Mouse (Mus musculus) lung, embryonic 16.5 days (tissue): ENCODE data around the gene Ncam2. TPM values are rescaled to one million over a fixed set of nuclear protein-coding genes. Genes with fewer than 3 reads are reported as not detected.

Experiments used
- ATAC-seq: fragments of 200-750 bp; cut with Nextera tagmentation; 2 replicates; pipeline ENCODE4 v1.8.0; 2017; ENCODE audit warnings: low read depth, mild to moderate bottlenecking, moderate library complexity
- H3K27ac ChIP-seq: fragments of 300-500 bp; sonication (generic); 2 replicates; pipeline ENCODE4 v1.5.1; 2014; ENCODE audit warnings: mild to moderate bottlenecking, control low read depth, low read length
- H3K27me3 ChIP-seq: fragments of 300-500 bp; sonication (generic); 2 replicates; pipeline ENCODE4 v1.6.1; 2014; ENCODE audit warnings: low read depth, low read length, mixed read lengths; ENCODE audit not compliant: control insufficient read depth, insufficient read depth
- H3K36me3 ChIP-seq: fragments of 300-500 bp; sonication (generic); 2 replicates; pipeline ENCODE4 v1.6.1; 2014; ENCODE audit warnings: low read length; ENCODE audit not compliant: control insufficient read depth, insufficient read depth
- H3K4me1 ChIP-seq: fragments of 300-500 bp; sonication (generic); replicated peaks from 2 replicates; pipeline ENCODE4 v1.6.1; 2014; ENCODE audit warnings: low read length, mixed read lengths; ENCODE audit not compliant: control insufficient read depth, insufficient read depth
- H3K4me2 ChIP-seq: fragments of 300-500 bp; sonication (generic); 2 replicates; pipeline ENCODE4 v1.6.1; 2014; ENCODE audit warnings: low read depth, low read length, control low read depth
- H3K4me3 ChIP-seq: fragments of 300-500 bp; sonication (generic); 2 replicates; pipeline ENCODE4 v1.5.1; 2014; ENCODE audit warnings: mild to moderate bottlenecking, low read length, control low read depth
- H3K9ac ChIP-seq: fragments of 300-500 bp; sonication (generic); 2 replicates; pipeline ENCODE4 v1.6.1; 2014; ENCODE audit warnings: low read length, control low read depth
- H3K9me3 ChIP-seq: fragments of 300-500 bp; sonication (generic); 2 replicates; pipeline ENCODE4 v1.6.1; 2016; ENCODE audit warnings: low read length; ENCODE audit not compliant: control insufficient read depth
- WGBS: fragments of 180-500 bp; shearing (Covaris S2); extraction: QIAGEN DNeasy Blood & Tissue Kit; methylation state at CpG from one replicate; pipeline ENCODE4 v1.1.7; 2014; 5-methylcytosine and 5-hydroxymethylcytosine counted together
- polyA plus RNA-seq: library from polyadenylated mRNA; unstranded; fragments of >200 nt; fragmentation: Nextera tagmentation; extraction: Ambion mirVana; gene quantifications from 2 replicates; pipeline ENCODE4 v1.2.1, GENCODE M21; 2015

The Ncam2 gene
- polyA plus RNA-seq = 0.34 and 0.49 TPM in 2 replicates

GRCm38 (mm10) chr16:81200201-81201071, at the start of gene Ncam2:
Gene Ncam2 (plus strand): TSS chr16:81200697.
- Histone ChIP-seq H3K4me2 (peak within 1 kb of the TSS; percentile 98), H3K4me3 (peak within 1 kb of the TSS; percentile 65), H3K36me3 (no peaks in the 10 kb centered on the region), H3K27me3 (no peaks in the 10 kb centered on the region; the same call in 1 of the 2 replicates), H3K9ac (peak within 1 kb of the TSS; percentile 67), H3K27ac (no peak within 1 kb of the TSS), H3K4me1 (0 out of 2 replicates have a peak, but pooled peaks cover 3% of the 10 kb centered on the region), H3K9me3 (no peaks in the 10 kb centered on the region)
- ATAC-seq = peak; percentile 87
- WGBS = under 1% methylated on average over 39 of the region's 70 CpGs

- 66% methylated on average over 2 of the region's 2 CpGs for WGBS
- Histone ChIP-seq H3K4me3 (no peak overlapping the region), H3K27ac (no peak overlapping the region), H3K4me1 (no peaks in the 10 kb centered on the region), H3K9me3 (no peaks in the 10 kb centered on the region), H3K4me2 (no peak overlapping the region), H3K27me3 (no peaks in the 10 kb centered on the region), H3K9ac (no peak overlapping the region), H3K36me3 (no peaks in the 10 kb centered on the region)
- ATAC-seq = no peak
Measured at GRCm38 (mm10) chr16:81170828-81171227, 29.7 kb upstream of the Ncam2 start.

- no peaks in the 10 kb centered on the region for H3K9me3 ChIP-seq
- H3K27me3 ChIP-seq = no peaks in the 10 kb centered on the region
- H3K27ac ChIP-seq = no peak overlapping the region
- peak; percentile 71; the same call in 1 of the 2 replicates for ATAC-seq
- no peak overlapping the region for H3K4me3 ChIP-seq
- no peaks in the 10 kb centered on the region for H3K4me1 ChIP-seq
- H3K4me2 ChIP-seq = no peak overlapping the region
- no peak overlapping the region for H3K9ac ChIP-seq
- no peaks in the 10 kb centered on the region for H3K36me3 ChIP-seq
- 44% methylated on average over 8 of the region's 8 CpGs for WGBS
Measured at GRCm38 (mm10) chr16:81175302-81175943, 25.1 kb upstream of the Ncam2 start.

- Histone ChIP-seq H3K4me1 (no peaks in the 10 kb centered on the region), H3K4me2 (no peak overlapping the region), H3K4me3 (no peak overlapping the region), H3K27me3 (no peaks in the 10 kb centered on the region), H3K36me3 (no peaks in the 10 kb centered on the region), H3K9ac (no peak overlapping the region), H3K27ac (no peak overlapping the region), H3K9me3 (no peaks in the 10 kb centered on the region)
- 83% methylated on average over 5 of the region's 5 CpGs for WGBS
- no peak for ATAC-seq
Measured at GRCm38 (mm10) chr16:81179801-81180200, 20.7 kb upstream of the Ncam2 start.

- no peak overlapping the region for H3K4me3 ChIP-seq
Measured at GRCm38 (mm10) chr16:81187579-81188179, 12.8 kb upstream of the Ncam2 start.

GRCm38 (mm10) chr16:81191621-81192020, 8.9 kb upstream of the Ncam2 start:
- no peaks in the 10 kb centered on the region for H3K4me1 ChIP-seq
- no peaks in the 10 kb centered on the region for H3K27me3 ChIP-seq
- no peak overlapping the region for H3K27ac ChIP-seq
- H3K4me3 ChIP-seq = no peak overlapping the region
- H3K9me3 ChIP-seq = no peaks in the 10 kb centered on the region
- H3K9ac ChIP-seq = no peak overlapping the region
- ATAC-seq = no peak
- H3K36me3 ChIP-seq = no peaks in the 10 kb centered on the region
- H3K4me2 ChIP-seq = no peak overlapping the region
- WGBS = 74% methylated on average over 2 of the region's 2 CpGs

More at GRCm38 (mm10) chr16:81187579-81188179, 12.8 kb upstream of the Ncam2 start:
- Histone ChIP-seq H3K9me3 (no peaks in the 10 kb centered on the region), H3K27ac (no peak overlapping the region), H3K9ac (no peak overlapping the region), H3K4me1 (no peaks in the 10 kb centered on the region), H3K36me3 (no peaks in the 10 kb centered on the region), H3K27me3 (no peaks in the 10 kb centered on the region), H3K4me2 (no peak overlapping the region)
- ATAC-seq = no peak
- WGBS = 65% methylated on average over 16 of the region's 16 CpGs

- Histone ChIP-seq H3K9me3 (no peaks in the 10 kb centered on the region), H3K9ac (no peak overlapping the region), H3K4me3 (no peak overlapping the region), H3K4me2 (no peak overlapping the region), H3K4me1 (no peaks in the 10 kb centered on the region), H3K27ac (no peak overlapping the region), H3K36me3 (no peaks in the 10 kb centered on the region), H3K27me3 (no peaks in the 10 kb centered on the region)
- ATAC-seq = no peak
- WGBS = 72% methylated on average over 4 of the region's 4 CpGs
Measured at GRCm38 (mm10) chr16:81192607-81193006, 7.9 kb upstream of the Ncam2 start.

GRCm38 (mm10) chr16:81199467-81199866, 1.0 kb upstream of the Ncam2 start:
- H3K4me1 ChIP-seq = 0 out of 2 replicates have a peak, but pooled peaks cover 3% of the 10 kb centered on the region
- H3K4me3 ChIP-seq = no peak overlapping the region
- H3K27ac ChIP-seq = no peak overlapping the region
- ATAC-seq = no peak
- no peaks in the 10 kb centered on the region; the same call in 1 of the 2 replicates for H3K27me3 ChIP-seq
- no peak overlapping the region for H3K9ac ChIP-seq
- no peak overlapping the region for H3K4me2 ChIP-seq
- no peaks in the 10 kb centered on the region for H3K9me3 ChIP-seq
- WGBS = 68% methylated on average over 5 of the region's 5 CpGs
- no peaks in the 10 kb centered on the region for H3K36me3 ChIP-seq

- Histone ChIP-seq H3K4me3 (no peak overlapping the region), H3K4me2 (no peak overlapping the region), H3K9ac (no peak overlapping the region), H3K27me3 (no peaks in the 10 kb centered on the region; the same call in 1 of the 2 replicates), H3K27ac (no peak overlapping the region), H3K4me1 (0 out of 2 replicates have a peak, but pooled peaks cover 3% of the 10 kb centered on the region), H3K9me3 (no peaks in the 10 kb centered on the region), H3K36me3 (no peaks in the 10 kb centered on the region)
- ATAC-seq = no peak
- 33% methylated on average over 5 of the region's 5 CpGs for WGBS
Measured at GRCm38 (mm10) chr16:81201471-81201870, 974 bp downstream of the Ncam2 start.
